Mouse (Mus musculus): ENCODE data around the gene Ubac2.

DNA sequence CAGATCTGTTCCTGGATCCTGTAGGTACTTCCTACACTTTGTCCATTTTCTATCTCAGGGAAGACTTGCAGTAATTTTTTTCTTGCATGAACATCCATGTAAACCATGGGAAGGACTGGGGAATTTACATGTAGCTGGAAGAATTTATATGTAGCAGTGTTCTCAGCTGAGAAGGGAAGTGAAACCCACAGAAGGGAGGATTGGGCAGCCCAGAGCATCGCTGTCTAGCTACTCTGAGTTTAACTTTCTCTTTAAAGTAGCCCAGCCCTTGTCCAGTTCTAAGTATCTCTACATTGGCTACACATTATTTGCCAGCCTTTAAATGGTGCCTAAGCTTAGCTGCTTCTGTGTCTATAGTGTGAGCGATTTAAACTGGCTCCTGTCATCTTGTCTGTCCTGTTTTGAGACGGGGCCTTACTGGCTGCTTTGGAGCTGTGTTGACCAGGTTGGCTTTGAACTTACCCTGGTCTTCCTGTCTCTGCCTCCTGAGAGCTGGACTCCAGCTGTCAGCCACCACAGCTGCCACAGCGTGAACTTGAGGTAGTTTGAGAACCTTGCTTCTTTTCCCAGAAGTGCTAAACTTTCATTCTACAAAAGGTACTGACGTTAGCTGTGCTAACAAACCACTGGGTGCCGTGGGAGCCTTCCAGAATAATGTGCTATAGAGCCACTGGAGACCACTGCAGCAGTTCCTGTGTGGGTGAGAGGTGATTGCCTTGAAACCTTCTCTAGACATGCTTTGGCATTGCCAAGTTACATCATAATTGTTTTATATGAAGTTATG lies 38.1 kb downstream of the Ubac2 start:
- TF ChIP-seq GATA1 (IDR thresholded peaks at IDR 0.05; ENCODE audit: low read length), result no peak
- no peak for TF ChIP-seq TAL1 (IDR thresholded peaks at IDR 0.05; ENCODE audit: low read length)
